Mouse (Mus musculus): ENCODE measurements around the gene Mylk. TPM values are rescaled to one million over a fixed set of nuclear protein-coding genes. Genes with fewer than 3 reads are reported as not detected.

The Mylk gene
- total RNA-seq, 4 experiments from 2014 or later = 25.5 to 32.9 (median 31.7) TPM

GRCm38 (mm10) chr16:35022242-35023137 lies 277.5 kb downstream of the Mylk start, which contains the start of gene Hacd2:
Hacd2 (plus strand) TSS chr16:35022428.
- DNase-seq (ENCODE audit: low spot score) = peak; percentile 94

GRCm38 (mm10) chr16:35023138-35023735 lies 278.2 kb downstream of the Mylk start:
- no peak for DNase-seq (ENCODE audit: low spot score)

GRCm38 (mm10) chr16:35024300-35024699 lies 279.3 kb downstream of the Mylk start:
- no peak for DNase-seq (ENCODE audit: low spot score)

- no peak for DNase-seq (ENCODE audit: low spot score)
These were observed 280.3 kb downstream of the Mylk start for GRCm38 (mm10) chr16:35025347-35025746.

- no peak for DNase-seq (ENCODE audit: low spot score)
These were observed 288.2 kb downstream of the Mylk start for GRCm38 (mm10) chr16:35033241-35033640.

GRCm38 (mm10) chr16:35033809-35034577 lies 289.0 kb downstream of the Mylk start:
- no peak for DNase-seq (ENCODE audit: low spot score)

GRCm38 (mm10) chr16:35034971-35035370 lies 290.0 kb downstream of the Mylk start:
- no peak for DNase-seq (ENCODE audit: low spot score)

- no peak for DNase-seq (ENCODE audit: low spot score)
These were observed 291.7 kb downstream of the Mylk start for GRCm38 (mm10) chr16:35036754-35037153.

GRCm38 (mm10) chr16:35038343-35039057 lies 293.5 kb downstream of the Mylk start:
- no peak for DNase-seq (ENCODE audit: low spot score)

GRCm38 (mm10) chr16:35040154-35040553 lies 295.1 kb downstream of the Mylk start:
- DNase-seq (ENCODE audit: low spot score) = no peak

GRCm38 (mm10) chr16:35041001-35041400 lies 296.0 kb downstream of the Mylk start:
- no peak for DNase-seq (ENCODE audit: low spot score)

GRCm38 (mm10) chr16:35046081-35046775 lies 301.2 kb downstream of the Mylk start:
- no peak for DNase-seq (ENCODE audit: low spot score)

- DNase-seq (ENCODE audit: low spot score) = no peak
These were observed 302.4 kb downstream of the Mylk start for GRCm38 (mm10) chr16:35047272-35047969.

GRCm38 (mm10) chr16:35051066-35051465 lies 306.1 kb downstream of the Mylk start:
- no peak for DNase-seq (ENCODE audit: low spot score)

Other genes with a start within 250 kb of the Mylk start
- gene Kalrn, start 171.7 kb upstream of the Mylk start, total RNA-seq (2022) = 10 to 100 TPM; 25.1 to 32.5 (median 29.6) TPM
- not detected for gene Ropn1, start 95.3 kb upstream of the Mylk start, total RNA-seq (2022)
- 1 to 10 TPM; 1.9 to 3.1 (median 2.4) TPM for gene Ccdc14, start 54.6 kb upstream of the Mylk start, total RNA-seq (2022)

Data from heart, adult 8-10 months (tissue).